Mouse (Mus musculus): Measurements from ENCODE around the gene Specc1. TPM values are rescaled to one million over a fixed set of nuclear protein-coding genes. Genes with fewer than 3 reads are reported as not detected.

The Specc1 gene
- polyA plus RNA-seq, 1 experiment from 2014 or later, result 16.6 TPM

GRCm38 (mm10) chr11:62134191-62134590 is 177.6 kb downstream of the Specc1 start:
- Histone ChIP-seq H3K9me3 (replicated peaks) (no peaks in the 10 kb centered on the region), H3K4me3 (no peak overlapping the region), H3K4me1 (replicated peaks) (peaks cover 7% of the 10 kb centered on the region), H3K27ac (ENCODE audit: poor library complexity, severe bottlenecking) (no peak overlapping the region), H3K4me2 (no peak overlapping the region), H3K27me3 (replicated peaks) (no peaks in the 10 kb centered on the region), H3K9ac (no peak overlapping the region), H3K36me3 (peaks cover 12% of the 10 kb centered on the region)
- WGBS, result 89% methylated on average over 2 of the region's 2 CpGs
- ATAC-seq (ENCODE audit: insufficient number of reproducible peaks, low FRiP score), result no peak

GRCm38 (mm10) chr11:62145216-62146110 is 188.9 kb downstream of the Specc1 start:
- 74% methylated on average over 7 of the region's 7 CpGs for WGBS
- no peak overlapping the region for H3K9ac ChIP-seq
- no peak overlapping the region for H3K27ac ChIP-seq (ENCODE audit: poor library complexity, severe bottlenecking)
- ATAC-seq (ENCODE audit: insufficient number of reproducible peaks, low FRiP score), result no peak
- peaks cover 7% of the 10 kb centered on the region for H3K4me1 ChIP-seq (replicated peaks)
- H3K4me3 ChIP-seq, result no peak overlapping the region
- H3K4me2 ChIP-seq, result no peak overlapping the region
- H3K36me3 ChIP-seq, result peaks cover 15% of the 10 kb centered on the region
- no peaks in the 10 kb centered on the region for H3K9me3 ChIP-seq (replicated peaks)
- no peaks in the 10 kb centered on the region for H3K27me3 ChIP-seq (replicated peaks)

- H3K4me2 ChIP-seq, result no peak overlapping the region
Measured at GRCm38 (mm10) chr11:62146661-62147060, 190.1 kb downstream of the Specc1 start.

GRCm38 (mm10) chr11:62148026-62148425 is 191.5 kb downstream of the Specc1 start:
- no peaks in the 10 kb centered on the region for H3K27me3 ChIP-seq (replicated peaks)
- H3K9ac ChIP-seq, result no peak overlapping the region
- peaks cover 16% of the 10 kb centered on the region for H3K4me1 ChIP-seq (replicated peaks)
- H3K4me3 ChIP-seq, result no peak overlapping the region
- H3K36me3 ChIP-seq, result peaks cover 15% of the 10 kb centered on the region
- no peaks in the 10 kb centered on the region for H3K9me3 ChIP-seq (replicated peaks)
- WGBS, result 73% methylated on average over 3 of the region's 3 CpGs
- no peak overlapping the region for H3K27ac ChIP-seq (ENCODE audit: poor library complexity, severe bottlenecking)
- H3K4me2 ChIP-seq, result no peak overlapping the region
- no peak for ATAC-seq (ENCODE audit: insufficient number of reproducible peaks, low FRiP score)

More at GRCm38 (mm10) chr11:62146661-62147060, 190.1 kb downstream of the Specc1 start:
- H3K9ac ChIP-seq, result no peak overlapping the region
- H3K9me3 ChIP-seq (replicated peaks), result no peaks in the 10 kb centered on the region
- no peaks in the 10 kb centered on the region for H3K27me3 ChIP-seq (replicated peaks)
- WGBS, result 74% methylated on average over 1 of the region's 1 CpGs
- H3K36me3 ChIP-seq, result peaks cover 15% of the 10 kb centered on the region
- no peak for ATAC-seq (ENCODE audit: insufficient number of reproducible peaks, low FRiP score)
- H3K4me3 ChIP-seq, result no peak overlapping the region
- H3K27ac ChIP-seq (ENCODE audit: poor library complexity, severe bottlenecking), result no peak overlapping the region
- peaks cover 9% of the 10 kb centered on the region for H3K4me1 ChIP-seq (replicated peaks)

GRCm38 (mm10) chr11:62148449-62148848 is 191.9 kb downstream of the Specc1 start:
- no peak for ATAC-seq (ENCODE audit: insufficient number of reproducible peaks, low FRiP score)
- WGBS, result 85% methylated on average over 6 of the region's 6 CpGs

GRCm38 (mm10) chr11:62153057-62153456 is 196.5 kb downstream of the Specc1 start:
- Histone ChIP-seq H3K27me3 (replicated peaks) (no peaks in the 10 kb centered on the region), H3K27ac (ENCODE audit: poor library complexity, severe bottlenecking) (no peak overlapping the region), H3K4me3 (no peak overlapping the region), H3K4me2 (no peak overlapping the region), H3K36me3 (peaks cover 15% of the 10 kb centered on the region), H3K9me3 (replicated peaks) (no peaks in the 10 kb centered on the region), H3K9ac (no peak overlapping the region), H3K4me1 (replicated peaks) (0 out of 2 replicates have a peak, but pooled peaks cover 10% of the 10 kb centered on the region)
- 79% methylated on average over 4 of the region's 4 CpGs for WGBS
- ATAC-seq (ENCODE audit: insufficient number of reproducible peaks, low FRiP score), result no peak

More at GRCm38 (mm10) chr11:62148449-62148848, 191.9 kb downstream of the Specc1 start:
- Histone ChIP-seq H3K4me2 (no peak overlapping the region), H3K27me3 (replicated peaks) (no peaks in the 10 kb centered on the region), H3K9ac (no peak overlapping the region), H3K36me3 (peaks cover 15% of the 10 kb centered on the region), H3K9me3 (replicated peaks) (no peaks in the 10 kb centered on the region), H3K4me3 (no peak overlapping the region), H3K4me1 (replicated peaks) (peaks cover 16% of the 10 kb centered on the region), H3K27ac (ENCODE audit: poor library complexity, severe bottlenecking) (no peak overlapping the region)

GRCm38 (mm10) chr11:62159803-62160202 is 203.2 kb downstream of the Specc1 start:
- Histone ChIP-seq H3K9ac (no peak overlapping the region), H3K36me3 (peaks cover 24% of the 10 kb centered on the region), H3K27ac (ENCODE audit: poor library complexity, severe bottlenecking) (no peak overlapping the region), H3K27me3 (replicated peaks) (no peaks in the 10 kb centered on the region), H3K4me1 (replicated peaks) (no peaks in the 10 kb centered on the region), H3K4me3 (no peak overlapping the region), H3K9me3 (replicated peaks) (no peaks in the 10 kb centered on the region), H3K4me2 (no peak overlapping the region)
- ATAC-seq (ENCODE audit: insufficient number of reproducible peaks, low FRiP score), result peak; percentile 63; the same call in 1 of the 2 replicates
- WGBS, result 74% methylated on average over 7 of the region's 7 CpGs

- Histone ChIP-seq H3K27ac (ENCODE audit: poor library complexity, severe bottlenecking) (no peak overlapping the region), H3K4me1 (replicated peaks) (no peaks in the 10 kb centered on the region), H3K36me3 (peaks cover 23% of the 10 kb centered on the region), H3K4me2 (no peak overlapping the region), H3K9ac (no peak overlapping the region), H3K9me3 (replicated peaks) (no peaks in the 10 kb centered on the region), H3K4me3 (no peak overlapping the region), H3K27me3 (replicated peaks) (no peaks in the 10 kb centered on the region)
- no peak for ATAC-seq (ENCODE audit: insufficient number of reproducible peaks, low FRiP score)
- WGBS, result 83% methylated on average over 2 of the region's 2 CpGs
Measured at GRCm38 (mm10) chr11:62161450-62161849, 204.9 kb downstream of the Specc1 start.

GRCm38 (mm10) chr11:62164357-62164756 is 207.8 kb downstream of the Specc1 start:
- no peak; the same call in 1 of the 2 replicates for ATAC-seq (ENCODE audit: insufficient number of reproducible peaks, low FRiP score)
- Histone ChIP-seq H3K9me3 (replicated peaks) (no peaks in the 10 kb centered on the region), H3K4me2 (no peak overlapping the region), H3K4me1 (replicated peaks) (0 out of 2 replicates have a peak, but pooled peaks cover 3% of the 10 kb centered on the region), H3K36me3 (peaks cover 12% of the 10 kb centered on the region; the same call in 1 of the 2 replicates), H3K27ac (ENCODE audit: poor library complexity, severe bottlenecking) (no peak overlapping the region), H3K27me3 (replicated peaks) (no peaks in the 10 kb centered on the region), H3K9ac (no peak overlapping the region), H3K4me3 (no peak overlapping the region)
- 81% methylated on average over 3 of the region's 3 CpGs for WGBS

- no peaks in the 10 kb centered on the region for H3K9me3 ChIP-seq (replicated peaks)
- H3K9ac ChIP-seq, result no peak overlapping the region
- no peaks in the 10 kb centered on the region for H3K27me3 ChIP-seq (replicated peaks)
- WGBS, result 76% methylated on average over 3 of the region's 3 CpGs
- no peak overlapping the region for H3K4me3 ChIP-seq
- H3K4me2 ChIP-seq, result no peak overlapping the region
- H3K36me3 ChIP-seq, result peaks cover 22% of the 10 kb centered on the region
- ATAC-seq (ENCODE audit: insufficient number of reproducible peaks, low FRiP score), result no peak
- 0 out of 2 replicates have a peak, but pooled peaks cover 3% of the 10 kb centered on the region for H3K4me1 ChIP-seq (replicated peaks)
- H3K27ac ChIP-seq (ENCODE audit: poor library complexity, severe bottlenecking), result no peak overlapping the region
Measured at GRCm38 (mm10) chr11:62166503-62166902, 209.9 kb downstream of the Specc1 start.

GRCm38 (mm10) chr11:62168146-62168545 is 211.6 kb downstream of the Specc1 start:
- H3K36me3 ChIP-seq, result peaks cover 22% of the 10 kb centered on the region
- WGBS, result 87% methylated on average over 3 of the region's 3 CpGs
- H3K9me3 ChIP-seq (replicated peaks), result no peaks in the 10 kb centered on the region
- H3K27ac ChIP-seq (ENCODE audit: poor library complexity, severe bottlenecking), result no peak overlapping the region
- H3K4me2 ChIP-seq, result no peak overlapping the region
- H3K27me3 ChIP-seq (replicated peaks), result no peaks in the 10 kb centered on the region
- H3K4me3 ChIP-seq, result no peak overlapping the region
- 0 out of 2 replicates have a peak, but pooled peaks cover 3% of the 10 kb centered on the region for H3K4me1 ChIP-seq (replicated peaks)
- ATAC-seq (ENCODE audit: insufficient number of reproducible peaks, low FRiP score), result no peak
- no peak overlapping the region for H3K9ac ChIP-seq
